Mouse (Mus musculus) cerebral cortex, adult 2 months (tissue): ENCODE measurements around the gene Xylt1.

Experiments used
- WGBS: fragments of 180-500 bp; shearing (Covaris S2); methylation state at CpG from one replicate; pipeline ENCODE4 v1.1.7; 2018; 5-methylcytosine and 5-hydroxymethylcytosine counted together

Xylt1 gene

GRCm38 (mm10) chr7:117709901-117710607, 329.3 kb downstream of the Xylt1 start:
- WGBS, result 49% methylated on average over 10 of the region's 10 CpGs

GRCm38 (mm10) chr7:117716876-117717408, 336.2 kb downstream of the Xylt1 start:
- 47% methylated on average over 5 of the region's 5 CpGs for WGBS

GRCm38 (mm10) chr7:117720426-117720825, 339.6 kb downstream of the Xylt1 start:
- 47% methylated on average over 6 of the region's 6 CpGs for WGBS
